Mouse (Mus musculus) Patski (cell line): ENCODE results near the gene Znhit1. TPM values are rescaled to one million over a fixed set of nuclear protein-coding genes. Genes with fewer than 3 reads are reported as not detected.

Source experiments
- ATAC-seq: fragments of 100-300 bp; one replicate; pipeline ENCODE4 v1.8.0; 2021
- CTCF ChIA-PET: fragments of 350-600 bp; sonication (Branson Sonifier 250); formaldehyde crosslinking; loops from one replicate; lab custom pipeline; 2022; ENCODE audit warnings: inconsistent platforms; lab: Charles Lee
- POLR2A ChIA-PET: fragments of 350-600 bp; sonication (Branson Sonifier 250); formaldehyde crosslinking; loops from one replicate; lab custom pipeline; 2022; ENCODE audit warnings: antibody characterized with exemption, inconsistent platforms; lab: Charles Lee
- DNase-seq: peaks from one replicate; pipeline ENCODE4 v3.0.0-alpha.2; 2011; ENCODE audit warnings: low read depth, low spot score
- H3K27me3 ChIP-seq: fragments of 371-371 bp; one replicate; pipeline ENCODE4 v1.5.1; 2021
- CTCF ChIP-seq: fragments of 100-300 bp; IDR thresholded peaks from one replicate; pipeline ENCODE4 v1.5.1; 2021
- in situ Hi-C: fragments of 300-500 bp; cut with MboI; formaldehyde crosslinking; loops from 3 replicates; pipeline ENCODE4 v1.11.1; 2018; ENCODE audit warnings: low pct_unique_long_range_greater_than_20kb, mixed read lengths
- polyA plus RNA-seq: library from polyadenylated mRNA; unstranded; gene quantifications from one replicate; pipeline ENCODE4 v1.2.3, GENCODE M21; 2021

Gene Znhit1
- 99.6 TPM for polyA plus RNA-seq

DNA sequence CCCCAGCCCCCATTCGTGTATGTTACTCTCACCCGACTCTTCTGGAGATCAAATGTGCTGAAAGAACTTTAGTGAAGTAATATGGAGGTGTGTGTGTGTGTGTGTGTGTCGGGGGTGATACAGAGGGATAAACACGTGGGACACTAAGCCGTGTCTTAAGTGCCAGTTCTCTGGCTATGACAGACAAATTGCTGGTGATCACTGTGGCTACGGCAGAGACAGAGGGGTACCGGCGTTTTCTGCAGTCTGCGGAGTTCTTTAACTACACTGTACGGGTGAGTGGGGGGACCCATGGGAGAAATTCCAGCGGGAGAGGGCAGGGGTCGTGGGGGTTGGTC, at the start of gene Znhit1:
Znhit1 (minus strand) TSS at position 88 of the 338 bp plus-strand sequence.
- peak; percentile 4 for ATAC-seq
- no peaks in the 10 kb centered on the region for H3K27me3 ChIP-seq
- ChIA-PET CTCF (no interaction called here), POLR2A (no interaction called here)
- no peak for DNase-seq
- in situ Hi-C loops: no loop called here
- TF ChIP-seq CTCF: no peak

DNA sequence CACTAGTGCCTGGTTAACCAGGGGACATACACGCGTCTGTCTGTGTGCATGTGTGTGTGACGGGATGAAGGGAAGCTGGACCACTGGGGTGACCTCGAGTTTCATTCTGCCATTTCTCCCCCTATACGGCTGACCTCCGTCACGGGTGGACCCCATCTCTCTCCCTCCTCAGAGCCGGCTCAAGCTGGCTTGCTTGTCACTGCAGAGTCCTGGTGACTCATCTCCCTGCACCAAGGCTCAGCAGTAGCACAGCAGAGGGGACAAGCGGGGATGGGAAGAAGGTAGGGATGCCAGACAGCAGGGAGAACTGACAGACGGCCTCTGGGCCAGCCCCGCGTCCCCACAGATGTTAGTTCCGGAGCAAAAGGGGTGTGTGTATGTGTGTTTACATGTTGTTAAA, 48.4 kb upstream of the Znhit1 start:
- no peak for ATAC-seq
- ChIA-PET POLR2A (interaction anchor here (0.6 kb wide), 1 partner anchor 75 kb away, joined by 3 read pairs; no protein-coding TSS in a partner anchor), CTCF (interaction anchor here (0.9 kb wide), 1 partner anchor 55 kb away, joined by 3 read pairs; no protein-coding TSS in a partner anchor)
- no peak for TF ChIP-seq CTCF
- in situ Hi-C loops: no loop called here
- H3K27me3 ChIP-seq: no peaks in the 10 kb centered on the region
- DNase-seq: no peak

DNA sequence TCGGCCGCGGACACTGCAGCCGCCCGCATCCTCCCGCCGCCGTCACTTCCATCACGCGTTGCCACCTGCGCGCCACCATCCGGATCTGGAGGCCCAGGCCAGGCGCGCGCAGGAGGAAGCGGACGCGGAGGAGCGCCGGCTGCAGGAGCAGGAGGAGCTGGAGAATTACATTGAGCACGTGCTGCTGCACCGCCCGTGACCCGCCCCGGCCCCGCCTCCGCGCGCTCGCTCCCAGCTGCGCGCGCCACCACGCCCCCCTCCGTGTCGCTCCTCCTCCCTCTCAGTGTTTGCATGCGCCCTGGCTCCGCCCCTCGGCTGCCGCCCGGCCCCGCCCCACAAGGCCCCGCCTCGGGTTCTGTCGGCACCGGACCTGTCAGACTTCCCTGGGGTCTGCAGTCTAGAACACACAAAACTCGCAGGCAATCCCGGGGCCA, 44.8 kb upstream of the Znhit1 start:
- in situ Hi-C loops: loop anchor here (5.0 kb wide), 1 partner anchor 40 kb away; the partner anchor contains the start of gene Serpine1
- peak; percentile 41 for ATAC-seq
- CTCF ChIA-PET: no interaction called here
- no peak for DNase-seq
- TF ChIP-seq CTCF: no peak
- POLR2A ChIA-PET: no interaction called here
- H3K27me3 ChIP-seq: no peaks in the 10 kb centered on the region

DNA sequence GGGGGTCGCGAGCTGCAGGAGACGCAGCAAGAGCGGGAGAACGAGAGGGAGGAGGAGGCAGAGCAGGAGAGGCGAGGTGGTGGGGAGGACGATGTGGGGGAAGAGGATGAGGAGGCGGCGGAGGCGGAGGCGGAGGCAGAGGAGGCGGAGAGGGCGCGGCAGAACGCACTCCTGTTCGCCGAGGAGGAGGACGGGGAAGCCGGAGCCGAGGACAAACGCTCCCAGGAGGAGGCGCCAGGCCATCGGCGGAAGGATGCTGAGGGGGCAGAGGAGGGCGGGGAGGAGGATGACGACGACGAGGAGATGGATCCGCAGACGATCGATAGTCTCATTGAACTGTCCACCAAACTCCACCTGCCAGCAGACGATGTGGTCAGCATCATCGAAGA, 44.2 kb upstream of the Znhit1 start:
- no peak for TF ChIP-seq CTCF
- CTCF ChIA-PET: no interaction called here
- peak; percentile 2 for ATAC-seq
- no peaks in the 10 kb centered on the region for H3K27me3 ChIP-seq
- DNase-seq: no peak
- in situ Hi-C loops: loop anchor here (5.0 kb wide), 1 partner anchor 40 kb away; the partner anchor contains the start of gene Serpine1
- POLR2A ChIA-PET: interaction anchor here (1.5 kb wide), 1 partner anchor 13 kb away, joined by 7 read pairs; the partner anchor contains the start of gene Ap1s1

DNA sequence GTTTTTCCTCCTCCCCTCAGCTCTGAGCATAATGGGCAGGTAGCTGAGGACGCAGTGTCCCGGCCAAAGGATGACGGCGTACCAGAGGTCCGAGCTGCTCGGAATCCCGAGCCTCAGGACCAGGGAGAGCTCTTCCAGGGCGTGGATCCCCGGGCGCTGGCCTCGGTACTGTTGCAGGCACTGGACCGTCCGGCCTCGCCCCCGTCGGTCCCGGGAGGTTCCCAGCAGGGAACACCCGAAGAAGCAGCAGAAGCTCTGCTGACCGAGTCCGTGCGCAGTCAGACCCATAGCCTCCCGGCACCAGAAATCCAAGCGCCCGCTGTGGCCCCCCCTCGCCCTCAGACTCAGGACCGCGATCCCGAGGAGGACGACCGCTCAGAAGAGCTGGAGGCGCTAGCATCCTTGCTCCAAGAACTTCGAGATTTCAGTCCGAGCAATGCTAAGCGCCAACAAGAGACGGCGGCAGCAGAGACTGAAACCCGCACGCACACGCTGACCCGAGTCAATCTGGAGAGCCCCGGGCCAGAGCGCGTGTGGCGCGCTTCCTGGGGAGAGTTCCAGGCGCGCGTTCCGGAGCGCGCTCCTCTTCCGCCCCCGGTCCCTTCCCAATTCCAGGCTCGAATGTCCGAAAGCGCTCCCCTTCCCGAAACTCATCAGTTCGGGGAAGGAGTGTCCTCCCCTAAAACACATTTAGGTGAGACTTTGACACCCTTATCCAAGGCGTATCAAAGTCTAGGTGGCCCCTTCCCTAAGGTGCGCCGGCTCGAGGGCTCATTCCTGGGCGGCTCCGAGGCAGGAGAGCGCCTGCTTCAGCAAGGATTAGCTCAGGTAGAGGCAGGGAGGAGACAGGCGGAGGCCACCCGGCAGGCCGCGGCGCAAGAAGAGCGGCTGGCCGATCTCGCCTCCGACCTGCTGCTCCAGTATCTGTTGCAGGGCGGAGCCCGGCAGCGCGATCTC, 43.5 kb upstream of the Znhit1 start:
- in situ Hi-C loops: loop anchor here (5.0 kb wide), 1 partner anchor 41 kb away; the partner anchor contains the start of gene Serpine1
- DNase-seq (no peak), ATAC-seq (no peak)
- H3K27me3 ChIP-seq: no peaks in the 10 kb centered on the region
- ChIA-PET CTCF (no interaction called here), POLR2A (interaction anchor here (1.5 kb wide), 1 partner anchor 14 kb away, joined by 7 read pairs; the partner anchor contains the start of gene Ap1s1)
- TF ChIP-seq CTCF: no peak

DNA sequence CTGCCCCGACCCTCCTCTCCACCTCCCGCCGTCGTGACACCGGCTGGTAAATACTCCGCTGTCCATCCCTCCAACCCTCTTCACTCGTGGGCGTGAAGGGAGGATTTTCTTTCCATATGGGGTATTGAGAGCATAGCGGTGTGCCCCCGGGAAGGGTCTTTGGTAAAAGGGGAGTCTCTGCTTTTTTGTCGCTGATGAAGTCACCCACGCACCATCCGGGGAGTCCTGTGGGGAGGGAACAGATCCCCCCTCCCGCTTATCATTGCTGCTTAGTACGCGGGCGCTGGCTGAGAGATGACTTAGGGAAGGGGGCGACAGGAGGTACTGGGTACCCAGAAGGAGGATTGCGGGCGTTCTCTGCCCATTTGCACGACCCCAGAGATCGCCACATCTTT, 42.6 kb upstream of the Znhit1 start:
- ATAC-seq (no peak), DNase-seq (no peak)
- H3K27me3 ChIP-seq: no peaks in the 10 kb centered on the region
- in situ Hi-C loops: loop anchor here (5.0 kb wide), 1 partner anchor 42 kb away; the partner anchor contains the start of gene Serpine1
- POLR2A ChIA-PET: interaction anchor here (1.5 kb wide), 1 partner anchor 15 kb away, joined by 7 read pairs; the partner anchor contains the start of gene Ap1s1
- CTCF ChIA-PET: no interaction called here
- no peak for TF ChIP-seq CTCF

DNA sequence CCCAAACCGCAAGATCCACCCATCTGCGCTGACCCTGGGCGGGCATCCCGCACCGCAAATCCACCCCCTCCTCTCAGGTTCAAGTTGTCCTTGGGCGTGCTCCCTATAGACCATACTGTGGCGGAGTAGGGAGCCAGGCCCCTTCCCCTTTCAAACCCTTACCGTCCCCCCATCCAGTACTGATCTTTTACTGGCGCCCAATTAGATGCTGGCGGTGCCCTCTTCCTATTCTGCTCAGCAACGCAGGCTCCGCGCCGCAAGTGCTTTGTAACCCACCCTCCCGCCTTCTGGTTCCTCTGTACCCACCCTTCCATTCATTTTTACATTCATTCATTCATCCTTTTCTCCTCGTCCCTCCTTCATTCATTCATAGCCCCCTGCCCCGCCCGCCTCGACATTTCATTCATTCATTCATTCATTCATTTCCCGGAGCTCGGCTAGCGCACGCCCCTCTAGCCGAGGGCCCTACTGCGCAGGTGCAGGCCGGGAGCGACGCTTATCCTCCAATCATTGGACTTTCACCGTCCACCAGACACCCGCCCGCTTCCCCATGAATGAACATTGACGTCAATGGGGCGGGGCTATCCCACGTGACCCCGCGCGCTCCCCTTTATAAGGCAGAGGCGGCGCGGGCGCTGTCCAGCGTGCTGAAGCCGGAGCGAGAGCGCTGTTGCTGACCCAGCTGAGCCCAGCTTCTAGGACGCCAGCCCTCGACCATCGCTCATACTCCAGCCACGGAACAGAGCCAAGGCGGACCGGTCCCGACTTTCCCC, 42.0 kb upstream of the Znhit1 start:
- peak; percentile 22 for ATAC-seq
- CTCF ChIA-PET: no interaction called here
- TF ChIP-seq CTCF: no peak
- peak; percentile 82 for DNase-seq
- POLR2A ChIA-PET: no interaction called here
- in situ Hi-C loops: loop anchor here (5.0 kb wide), 1 partner anchor 42 kb away; the partner anchor contains the start of gene Serpine1
- no peaks in the 10 kb centered on the region for H3K27me3 ChIP-seq

DNA sequence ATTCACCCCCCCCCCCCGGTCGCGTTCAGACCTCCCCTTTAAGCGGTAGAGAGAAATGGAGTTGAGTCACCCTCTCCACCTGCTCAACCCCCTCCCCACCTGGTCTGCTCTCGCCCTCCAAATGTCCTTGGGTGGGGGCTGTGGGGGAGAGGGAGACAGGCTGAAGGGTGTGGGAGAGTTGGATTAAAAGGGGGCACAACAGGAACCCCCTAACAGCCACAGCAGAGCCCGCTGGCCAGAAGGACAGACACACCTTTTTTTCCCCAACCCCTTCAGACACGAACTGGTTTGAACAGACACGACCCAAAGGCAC, 41.4 kb upstream of the Znhit1 start:
- POLR2A ChIA-PET: no interaction called here
- no peaks in the 10 kb centered on the region for H3K27me3 ChIP-seq
- no peak for TF ChIP-seq CTCF
- no peak for DNase-seq
- in situ Hi-C loops: no loop called here
- CTCF ChIA-PET: no interaction called here
- ATAC-seq: no peak

DNA sequence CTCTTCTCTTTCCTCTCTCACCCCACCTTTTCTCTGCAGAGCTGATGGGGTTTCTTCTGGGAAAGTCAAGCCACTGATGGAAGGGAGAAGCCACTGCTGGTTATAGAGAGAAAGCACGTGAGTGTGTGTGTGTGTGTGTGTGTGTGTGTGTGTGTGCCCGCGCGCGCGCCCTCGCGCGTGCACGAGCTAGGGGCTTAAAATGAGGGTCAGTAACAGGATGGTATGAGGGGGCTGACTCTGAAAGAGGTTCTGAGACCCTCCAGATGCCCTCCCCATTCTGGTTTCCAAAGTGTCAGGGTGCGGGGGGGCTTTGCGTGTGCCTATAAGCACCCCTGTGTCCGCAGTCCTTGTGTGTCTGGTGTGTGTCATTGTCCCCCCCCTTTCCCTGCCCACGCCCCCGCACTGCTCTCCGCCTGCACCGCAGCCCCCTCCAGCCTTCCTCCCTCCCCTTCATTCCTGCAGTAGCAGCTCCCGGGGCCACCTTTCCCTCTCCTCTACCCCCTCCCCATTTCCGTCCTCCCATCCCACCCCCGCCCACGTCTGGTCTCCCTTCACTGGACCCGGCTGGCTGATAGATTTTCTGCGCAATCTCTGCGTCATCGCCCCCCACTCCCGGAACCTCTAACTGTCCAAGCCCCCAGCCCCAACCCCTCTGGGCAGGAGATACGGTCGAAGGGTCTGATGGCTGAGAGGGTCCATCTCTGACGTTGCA, 40.9 kb upstream of the Znhit1 start:
- no peak for TF ChIP-seq CTCF
- ChIA-PET CTCF (interaction anchor here (1.5 kb wide), 1 partner anchor 75 kb away, joined by 3 read pairs; no protein-coding TSS in a partner anchor), POLR2A (no interaction called here)
- in situ Hi-C loops: no loop called here
- ATAC-seq (no peak), DNase-seq (no peak)
- no peaks in the 10 kb centered on the region for H3K27me3 ChIP-seq

DNA sequence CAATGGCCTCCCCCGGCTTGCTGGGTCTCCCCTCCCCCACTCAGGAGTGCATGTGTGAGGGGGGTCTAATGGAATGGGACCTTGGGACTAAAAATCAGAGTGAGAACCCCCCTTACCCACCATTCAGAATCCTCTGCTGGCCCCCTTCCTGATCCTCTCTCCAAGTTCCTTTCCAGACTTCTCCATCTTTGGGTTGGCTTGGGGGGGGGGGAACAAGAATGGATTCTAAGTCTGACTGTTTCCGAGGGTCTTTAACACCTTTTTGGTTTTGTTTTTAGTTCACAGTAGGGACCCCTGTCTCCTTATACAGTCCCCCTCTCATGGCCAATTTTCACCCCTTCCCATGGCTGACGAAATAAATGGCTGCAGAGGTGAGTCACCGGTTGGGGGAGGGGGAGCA, 38.3 kb upstream of the Znhit1 start, which contains the start of gene Vgf:
Vgf (plus strand) TSS at position 301 of the 400 bp plus-strand sequence.
- TF ChIP-seq CTCF: no peak
- in situ Hi-C loops: no loop called here
- no peak for DNase-seq
- no peaks in the 10 kb centered on the region for H3K27me3 ChIP-seq
- no peak for ATAC-seq
- ChIA-PET CTCF (no interaction called here), POLR2A (interaction anchor here (0.7 kb wide), 1 partner anchor 45 kb away, joined by 6 read pairs; no protein-coding TSS in a partner anchor)
